Mouse (Mus musculus) gastrocnemius, adult 18-20 months (tissue): ENCODE measurements around the gene Peg3. TPM values are rescaled to one million over a fixed set of nuclear protein-coding genes. Genes with fewer than 3 reads are reported as not detected.
"Not testable (repeated sequence)": the region's sequence is repeated elsewhere in the genome, so short reads cannot be mapped to it uniquely, and the experiment has no call there.

Experiments
- DNase-seq: peaks from one replicate; pipeline ENCODE4 v3.0.0; 2021; ENCODE audit warnings: low spot score
- long read RNA-seq, 2 experiments: library from polyadenylated mRNA; stranded (forward); transcript quantifications; one replicate each; pipeline ENCODE4 v2.0.0; 2021
- total RNA-seq, 2 experiments: library from RNA; stranded (reverse); gene quantifications; 2 replicates each; pipeline ENCODE4 v1.2.3; 2021

Peg3 gene
- 1 to 10 TPM; 2.8 to 7.2 TPM for total RNA-seq
- long read RNA-seq, experiment 1: 0 reads
- long read RNA-seq, experiment 2, partial matches to known transcripts: 0 of 1 reads
- long read RNA-seq, experiment 2, other reads (novel, unspliced or antisense): 1 of 1 reads

GRCm38 (mm10) chr7:6730241-6730640, at the start of gene Peg3, which contains the start of gene Usp29:
TSS of gene Peg3 (minus strand) at chr7:6730431.
TSS of gene Usp29 (plus strand) at chr7:6730578.
- DNase-seq: peak; percentile 48

DNA sequence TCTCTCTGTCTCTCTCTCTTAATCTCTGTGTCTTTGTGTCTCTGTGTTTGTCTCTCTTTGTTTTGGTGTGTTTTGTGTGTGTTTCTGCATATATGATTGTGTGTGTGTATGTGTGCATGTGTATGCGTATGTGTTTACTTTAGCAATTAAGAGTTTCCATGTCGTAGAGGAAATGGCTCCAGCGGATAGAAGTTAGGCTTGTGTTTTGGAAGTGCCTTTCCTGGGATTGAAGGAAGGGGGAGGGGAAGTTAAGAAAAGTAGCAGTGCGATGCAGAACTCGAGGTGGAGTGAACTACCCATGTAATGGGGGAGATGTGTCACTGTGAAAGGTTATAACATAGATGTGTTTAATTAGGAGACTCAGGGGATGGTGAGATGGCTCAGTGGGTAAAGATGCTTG, 48.9 kb upstream of the Peg3 start:
- DNase-seq: no peak

DNA sequence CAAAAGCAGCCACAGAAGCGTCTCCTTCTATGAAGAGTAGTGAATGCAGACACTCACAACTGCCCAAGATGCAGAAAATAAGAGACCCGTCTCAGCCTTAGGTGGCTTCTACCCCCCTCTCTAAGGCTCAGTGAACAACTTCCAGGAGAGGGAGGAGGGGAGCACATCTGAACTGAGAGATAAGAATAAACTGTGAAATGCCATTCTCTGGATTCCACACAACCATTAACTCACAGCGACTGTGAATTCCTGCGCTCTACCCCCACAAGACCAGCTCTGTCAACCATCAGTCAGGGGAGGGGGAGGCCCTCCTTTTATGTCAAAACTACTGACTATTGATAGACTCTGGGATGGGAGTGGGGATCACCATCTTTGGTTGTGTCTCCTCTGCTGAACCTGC, 47.5 kb upstream of the Peg3 start:
- no peak for DNase-seq

DNA sequence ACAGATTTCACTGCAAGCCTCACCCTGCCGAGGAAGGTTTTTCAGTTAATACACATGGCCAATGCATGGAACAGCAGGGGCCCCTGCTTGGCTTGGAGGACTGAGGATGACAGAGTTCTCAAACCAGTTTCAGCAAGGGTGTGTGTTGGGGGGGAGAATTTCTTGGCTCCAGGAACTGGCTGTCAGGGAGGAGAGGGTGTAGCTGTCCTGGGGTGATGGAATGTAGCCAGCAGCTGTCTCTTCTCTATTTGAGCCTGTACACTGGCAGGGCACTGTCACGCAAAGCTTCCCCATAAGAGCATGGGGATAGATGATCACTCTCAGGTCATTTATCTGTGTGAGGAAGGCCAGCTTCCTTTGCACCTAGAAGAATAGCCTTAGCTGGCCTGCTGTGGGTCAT, 46.9 kb upstream of the Peg3 start:
- no peak for DNase-seq

DNA sequence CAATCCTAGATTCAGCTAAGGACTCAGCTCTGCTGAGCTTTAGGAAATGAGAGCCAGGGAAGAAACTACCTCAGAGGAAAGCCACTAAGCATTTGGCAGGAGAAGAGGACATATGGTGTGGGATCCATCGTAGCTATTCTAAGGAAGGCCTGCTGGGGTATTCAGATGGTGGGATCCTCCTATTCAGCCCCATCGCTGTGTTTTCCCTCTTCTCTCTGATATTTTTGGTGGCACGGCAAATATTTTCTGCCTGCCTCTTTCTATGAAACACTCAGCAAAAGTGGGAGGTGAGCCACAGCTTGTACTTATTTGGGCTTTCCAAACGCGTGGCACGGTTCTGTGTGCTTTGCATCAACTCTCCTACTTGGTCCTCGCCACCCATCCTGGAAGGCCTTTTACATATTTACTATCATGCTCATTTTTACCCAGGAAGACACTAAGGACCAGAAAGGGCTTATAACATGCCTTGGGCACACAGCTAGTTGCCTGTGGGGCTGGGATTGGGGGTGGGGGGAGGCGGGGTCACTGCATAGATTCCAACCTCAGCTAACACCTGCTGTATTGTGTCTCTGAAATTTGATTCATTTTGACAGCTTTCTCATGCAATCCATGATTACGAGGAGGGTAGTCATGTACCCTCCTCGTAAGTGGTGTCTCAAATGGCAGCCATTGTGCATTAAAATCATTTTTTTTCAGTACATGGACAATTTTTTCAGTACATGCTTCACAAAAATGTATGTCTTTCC, 46.3 kb upstream of the Peg3 start:
- no peak for DNase-seq

DNA sequence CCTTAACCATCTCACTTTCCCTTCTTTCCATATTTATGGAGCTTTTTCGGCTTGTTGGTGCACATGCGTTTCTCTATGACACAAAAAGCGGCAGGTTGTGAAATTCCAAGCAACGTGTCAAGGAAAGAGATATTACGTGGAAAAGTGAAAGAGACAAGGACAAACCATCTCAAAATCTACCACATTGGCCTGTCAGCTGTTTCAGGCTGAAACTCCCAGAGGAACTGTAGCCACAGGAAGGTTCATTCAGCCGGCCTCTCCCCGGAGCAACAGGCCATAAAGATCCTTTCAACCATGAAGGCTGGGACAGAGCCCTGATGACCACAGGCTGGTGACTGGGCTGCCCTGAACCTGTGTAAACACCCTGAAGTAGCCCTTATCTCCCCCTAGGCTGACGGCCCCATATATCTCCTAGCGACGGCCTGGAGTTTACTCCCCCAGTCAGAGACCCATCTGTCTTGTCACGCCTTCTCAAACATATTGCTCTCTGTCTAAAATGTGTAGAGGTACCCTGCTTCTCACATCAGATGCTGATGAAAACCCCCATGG, 43.7 kb upstream of the Peg3 start:
- not testable (repeated sequence) for DNase-seq

- DNase-seq: peak; percentile 18
These were observed 40.1 kb upstream of the Peg3 start for GRCm38 (mm10) chr7:6770286-6770685.

- peak; percentile 4 for DNase-seq
These were observed 35.0 kb upstream of the Peg3 start for GRCm38 (mm10) chr7:6765240-6765639.

DNA sequence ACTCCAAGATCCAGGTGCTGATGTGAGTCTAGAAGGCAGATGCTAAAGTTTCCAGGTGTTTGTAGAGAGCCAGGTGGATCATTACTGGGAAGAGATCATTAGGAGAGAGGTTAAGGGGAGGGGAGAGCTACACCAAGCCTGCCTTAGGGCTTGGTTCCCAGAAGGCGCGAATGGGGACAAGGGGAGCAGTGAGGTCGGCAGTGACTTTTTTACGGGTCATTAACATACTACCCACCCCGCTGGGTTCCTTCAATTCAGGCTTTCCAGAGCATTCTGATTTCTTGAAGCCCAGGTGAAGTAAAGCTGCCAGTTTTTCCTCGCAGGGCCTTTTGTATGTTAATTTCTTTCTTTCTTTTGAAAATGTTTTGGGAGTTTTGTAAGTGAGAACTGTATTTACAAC, 29.9 kb upstream of the Peg3 start:
- no peak for DNase-seq

GRCm38 (mm10) chr7:6759698-6760097, 29.5 kb upstream of the Peg3 start:
- no peak for DNase-seq

DNA sequence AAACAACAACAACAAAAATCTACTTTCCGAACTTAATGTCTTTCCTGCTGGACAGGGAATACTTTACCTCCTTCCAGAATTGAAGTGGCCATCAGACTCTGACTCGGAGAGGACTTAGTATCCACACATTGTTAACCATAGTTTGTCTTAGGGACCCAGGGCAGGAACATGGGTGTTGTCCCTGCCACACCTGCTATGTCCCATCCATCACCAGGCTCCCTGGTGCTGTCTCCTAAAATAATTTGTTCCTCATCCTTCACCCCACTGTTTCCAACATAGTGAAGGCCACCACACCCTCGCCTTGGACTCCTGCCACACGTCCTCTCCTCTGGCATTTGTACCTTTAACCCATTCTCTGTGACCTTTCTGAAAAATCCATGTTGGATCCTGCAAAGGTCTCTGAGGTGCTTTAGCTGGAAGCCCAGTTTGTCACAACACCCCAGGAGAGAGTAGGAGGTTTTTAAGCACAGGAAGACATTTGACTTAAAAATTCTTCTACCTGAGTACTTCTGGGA, 26.6 kb upstream of the Peg3 start:
- DNase-seq: no peak

DNA sequence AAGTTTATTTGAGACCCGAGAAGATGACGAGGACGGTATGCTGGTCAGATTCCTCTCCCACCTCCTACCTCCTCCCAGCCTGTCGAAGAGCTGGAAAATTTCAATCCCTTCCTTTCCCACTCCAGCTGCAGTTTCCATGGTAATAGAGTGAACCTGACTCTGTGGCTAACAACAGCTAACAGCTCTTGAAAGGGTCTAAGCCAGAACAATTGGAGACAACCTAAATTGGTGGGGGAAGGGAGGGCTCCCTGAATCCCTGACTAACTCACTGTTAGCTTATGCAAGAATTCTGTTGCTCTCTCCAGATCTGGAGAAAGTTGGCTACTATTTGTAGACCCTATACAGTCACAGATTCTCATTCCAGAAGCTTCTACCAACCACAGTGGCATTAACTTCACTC, 23.2 kb upstream of the Peg3 start:
- DNase-seq: no peak

DNA sequence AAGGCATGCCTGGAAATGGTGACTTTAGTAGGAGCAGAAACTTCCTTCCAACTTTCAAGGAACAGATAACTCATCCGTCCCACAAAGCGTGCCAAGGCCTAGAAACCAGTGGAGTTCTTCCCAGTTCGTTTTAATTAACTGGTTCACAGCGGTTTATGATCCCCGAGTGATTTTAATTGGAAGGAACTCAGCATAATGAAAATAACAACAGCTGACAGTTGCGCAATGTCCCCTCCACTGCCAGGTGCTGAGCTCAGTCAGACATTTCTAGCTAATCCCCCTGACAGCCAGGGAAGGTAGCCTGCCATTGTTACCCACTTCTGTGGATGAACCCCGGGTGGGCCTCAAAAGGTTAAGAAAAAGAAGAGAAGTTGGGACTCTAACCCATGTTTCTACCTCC, 19.0 kb upstream of the Peg3 start:
- DNase-seq: peak; percentile 72

DNA sequence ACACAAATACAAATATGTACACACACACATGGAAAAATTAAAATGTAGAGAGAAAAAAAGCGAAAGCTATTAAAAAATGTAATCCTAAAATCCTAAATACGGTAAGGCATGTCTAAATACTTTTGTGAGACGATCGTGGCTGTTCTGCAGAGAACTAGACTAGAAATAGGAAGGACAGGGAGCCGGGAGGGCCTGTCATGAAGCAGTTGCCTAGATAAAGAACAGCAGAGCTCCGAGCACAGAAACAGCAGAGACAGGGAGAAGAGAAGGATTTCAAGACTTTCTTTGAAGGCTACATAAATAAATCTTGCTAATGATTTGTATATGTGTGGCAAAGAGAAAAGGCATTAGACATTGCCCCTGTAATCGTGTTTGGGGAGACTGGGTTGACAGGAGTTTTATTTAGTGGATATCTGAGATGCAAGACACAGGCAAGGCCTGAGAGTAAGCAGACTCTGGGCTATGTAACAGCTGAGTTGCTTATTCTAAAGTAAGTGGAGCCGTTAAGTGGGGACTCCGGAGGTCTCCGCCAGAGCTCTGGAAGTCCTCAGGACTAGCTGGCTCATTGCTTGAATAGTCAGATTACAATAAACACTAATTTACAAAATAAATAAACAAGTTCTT, 14.2 kb upstream of the Peg3 start:
- DNase-seq: no peak

GRCm38 (mm10) chr7:6736060-6736459, 5.8 kb upstream of the Peg3 start:
- DNase-seq: no peak

DNA sequence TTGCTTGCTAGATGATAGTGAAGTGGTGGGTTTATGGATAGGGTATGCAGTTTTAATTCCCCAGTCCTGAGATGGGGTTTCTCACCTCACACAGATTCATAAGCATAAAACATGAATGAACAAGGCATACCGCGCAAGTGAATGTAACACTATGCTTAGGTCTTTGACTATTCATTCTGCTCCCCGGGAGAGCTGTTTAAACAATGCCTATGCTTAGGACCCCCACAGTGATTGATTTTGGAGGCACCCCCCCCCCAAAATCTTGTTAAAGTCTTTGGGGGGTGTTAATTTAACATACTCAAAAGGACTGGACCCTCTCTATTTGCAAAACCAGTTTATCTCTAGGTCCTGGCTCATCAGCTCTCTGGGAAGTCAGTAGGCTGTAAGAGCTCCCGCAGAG, 1.7 kb upstream of the Peg3 start:
- DNase-seq: no peak

GRCm38 (mm10) chr7:6731373-6731772, 1.1 kb upstream of the Peg3 start:
- DNase-seq: no peak

DNA sequence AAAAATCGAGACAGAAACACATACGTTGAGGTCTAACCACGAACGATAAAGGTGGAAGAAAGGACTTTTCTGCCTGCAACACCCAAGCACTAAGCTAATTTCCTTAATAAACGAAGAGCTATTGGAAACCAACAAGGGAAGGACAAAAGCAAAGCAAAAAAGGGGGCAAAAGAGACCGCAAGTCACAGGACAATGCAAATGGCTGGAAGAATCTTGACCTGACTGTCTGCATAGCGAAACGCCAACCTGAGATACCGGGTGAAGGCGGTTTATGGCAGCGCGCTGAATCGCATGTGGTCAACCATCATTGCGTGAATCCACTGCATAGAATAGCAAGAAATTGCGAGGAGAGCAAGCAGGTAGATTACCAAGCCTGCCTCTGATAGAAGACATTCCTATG, 570 bp upstream of the Peg3 start:
- no peak for DNase-seq

DNA sequence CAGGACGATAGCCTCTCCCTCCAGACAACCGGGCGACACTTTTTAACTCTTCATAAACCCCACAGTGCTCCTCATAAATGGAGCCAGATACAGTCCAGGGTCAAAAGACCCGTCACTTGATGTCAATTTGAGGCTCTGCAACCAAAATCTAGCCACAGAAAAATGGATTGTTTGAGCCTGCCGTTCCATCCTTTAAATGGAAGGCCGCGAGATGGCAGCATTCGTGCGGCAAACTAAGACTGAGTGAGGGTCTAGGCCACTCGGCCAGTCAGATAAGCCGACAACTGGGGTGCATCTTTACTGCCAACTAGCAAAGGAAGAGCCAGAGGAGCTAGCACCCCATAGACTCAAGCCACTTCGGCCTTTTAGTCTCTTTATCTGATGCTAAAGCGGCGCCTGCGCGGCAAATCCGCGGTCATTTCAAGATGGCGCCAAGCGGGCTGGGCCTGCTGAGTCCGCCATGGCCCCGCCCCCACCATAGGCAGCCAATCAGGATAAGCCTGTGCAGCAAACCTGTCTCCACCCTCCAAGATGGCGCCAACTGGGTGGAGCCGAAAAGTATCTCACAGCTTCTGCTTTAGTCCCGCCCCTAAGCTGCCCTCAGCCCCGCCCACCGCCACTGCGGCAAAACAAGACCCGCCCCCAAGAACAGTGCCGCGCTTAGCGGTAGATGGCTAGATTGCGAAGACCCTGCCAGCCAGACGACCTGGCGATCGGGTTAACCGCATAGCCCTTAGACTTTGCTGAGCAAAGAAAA, 992 bp downstream of the Peg3 start:
- DNase-seq: peak; percentile 96

- DNase-seq: peak; percentile 92
These were observed 1.8 kb downstream of the Peg3 start for GRCm38 (mm10) chr7:6728263-6728931.
